Mouse (Mus musculus) midbrain, postnatal 0 days (tissue): Measurements from ENCODE around the gene B3gnt8. TPM values are rescaled to one million over a fixed set of nuclear protein-coding genes. Genes with fewer than 3 reads are reported as not detected.

Experiments
- ATAC-seq: fragments of 200-750 bp; cut with Nextera tagmentation; 2 replicates; pipeline ENCODE4 v1.8.0; 2017; ENCODE audit warnings: moderate number of reproducible peaks, mild to moderate bottlenecking, moderate TSS enrichment, moderate library complexity; ENCODE audit not compliant: low FRiP score
- DNase-seq: peaks from one replicate; pipeline ENCODE4 v3.0.0-alpha.2; 2015; ENCODE audit warnings: low spot score
- H3K27ac ChIP-seq: fragments of 300-500 bp; sonication (generic); 2 replicates; pipeline ENCODE4 v1.5.1; 2014; ENCODE audit warnings: low read depth, mild to moderate bottlenecking, low read length, mixed read lengths
- H3K27me3 ChIP-seq: fragments of 300-500 bp; sonication (generic); 2 replicates; pipeline ENCODE4 v1.6.1; 2014; ENCODE audit warnings: low read length, control low read depth, mixed read lengths; ENCODE audit not compliant: insufficient read depth
- H3K36me3 ChIP-seq: fragments of 300-500 bp; sonication (generic); 2 replicates; pipeline ENCODE4 v1.6.1; 2014; ENCODE audit warnings: low read length, control low read depth, mixed read lengths; ENCODE audit not compliant: insufficient read depth
- H3K4me1 ChIP-seq: fragments of 300-500 bp; sonication (generic); 2 replicates; pipeline ENCODE4 v1.6.1; 2014; ENCODE audit warnings: mild to moderate bottlenecking, control low read depth, antibody characterized with exemption, low read length, mixed read lengths; ENCODE audit not compliant: insufficient read depth
- H3K4me2 ChIP-seq: fragments of 300-500 bp; sonication (generic); 2 replicates; pipeline ENCODE4 v1.6.1; 2014; ENCODE audit warnings: low read depth, mild to moderate bottlenecking, low read length, mixed read lengths; ENCODE audit not compliant: poor library complexity, severe bottlenecking
- H3K4me3 ChIP-seq: fragments of 300-500 bp; sonication (generic); 2 replicates; pipeline ENCODE4 v1.5.1; 2014; ENCODE audit warnings: low read depth, mild to moderate bottlenecking, low read length, moderate library complexity
- H3K9ac ChIP-seq: fragments of 300-500 bp; sonication (generic); replicated peaks from 2 replicates; pipeline ENCODE4 v1.6.1; 2014; ENCODE audit warnings: mild to moderate bottlenecking, low read length, moderate library complexity, mixed read lengths; ENCODE audit not compliant: poor library complexity, severe bottlenecking
- H3K9me3 ChIP-seq: fragments of 300-500 bp; sonication (generic); 2 replicates; pipeline ENCODE4 v1.6.1; 2016; ENCODE audit warnings: low read length, control low read depth
- CTCF ChIP-seq: IDR thresholded peaks from 2 replicates; pipeline ENCODE4 v1.5.1; 2016; ENCODE audit warnings: antibody characterized with exemption, mild to moderate bottlenecking
- WGBS: fragments of 180-500 bp; shearing (Covaris S2); extraction: QIAGEN DNeasy Blood & Tissue Kit; methylation state at CpG from one replicate; pipeline ENCODE4 v1.1.7; 2014; 5-methylcytosine and 5-hydroxymethylcytosine counted together
- polyA plus RNA-seq: library from polyadenylated mRNA; unstranded; fragments of >200 nt; fragmentation: Nextera tagmentation; extraction: Ambion mirVana; gene quantifications from 2 replicates; pipeline ENCODE4 v1.2.1, GENCODE M21; 2015
- total RNA-seq: library from RNA; depleted of rRNA; stranded (reverse); fragments of >200 nt; gene quantifications from 2 replicates; pipeline ENCODE4 v1.2.3, GENCODE M21; 2014

The B3gnt8 gene
- total and polyA plus RNA-seq, 2 experiments from 2014 or later: 0.62 to 1.4 TPM

DNA sequence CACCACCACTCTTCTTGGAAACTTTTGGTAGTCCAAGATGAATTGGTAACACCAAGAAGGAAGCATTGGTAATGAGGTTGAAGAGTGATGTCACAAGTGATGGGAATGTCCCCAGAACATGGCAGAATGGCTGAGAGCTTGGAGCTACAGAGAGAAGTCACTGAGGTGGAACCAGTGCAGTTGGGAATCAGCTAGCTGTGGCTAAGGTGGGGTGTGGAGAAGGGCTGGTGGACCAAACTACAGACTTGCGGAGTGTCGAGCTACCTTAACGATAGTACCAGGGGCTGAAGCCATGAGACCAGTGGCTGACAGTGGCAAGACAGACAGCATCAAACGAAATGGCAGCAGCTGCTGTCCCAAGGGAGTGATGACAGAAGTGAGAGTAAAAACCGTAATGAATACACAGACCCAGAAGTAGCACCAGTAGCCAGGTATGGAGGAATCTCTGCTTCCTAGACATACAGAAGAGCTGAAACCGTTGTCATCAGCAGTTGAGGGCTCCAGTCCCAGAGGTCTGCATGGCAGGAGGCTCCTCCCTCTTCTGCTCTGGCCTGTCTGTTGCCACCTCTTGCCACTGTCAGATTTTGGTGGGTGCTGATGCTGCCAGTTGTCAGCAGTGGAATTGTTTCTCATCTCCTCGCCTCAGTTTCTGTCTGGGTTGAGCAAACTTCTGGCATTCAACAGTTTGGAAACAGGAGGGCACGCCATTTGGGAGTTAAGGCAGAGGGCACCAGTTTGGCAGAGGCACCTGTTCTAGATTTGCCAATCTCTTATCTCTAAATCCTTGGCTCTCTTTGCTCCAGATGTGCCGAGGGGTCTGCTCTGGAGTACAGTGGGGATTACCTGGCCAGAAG lies 40.9 kb upstream of the B3gnt8 start:
- Histone ChIP-seq H3K9ac (no peak overlapping the region), H3K9me3 (no peaks in the 10 kb centered on the region), H3K27ac (no peak overlapping the region), H3K4me1 (no peaks in the 10 kb centered on the region), H3K27me3 (no peaks in the 10 kb centered on the region), H3K4me3 (no peak overlapping the region), H3K36me3 (no peaks in the 10 kb centered on the region), H3K4me2 (no peak overlapping the region)
- TF ChIP-seq CTCF: no peak
- 83% methylated on average over 9 of the region's 9 CpGs for WGBS
- no peak for ATAC-seq
- DNase-seq: no peak

DNA sequence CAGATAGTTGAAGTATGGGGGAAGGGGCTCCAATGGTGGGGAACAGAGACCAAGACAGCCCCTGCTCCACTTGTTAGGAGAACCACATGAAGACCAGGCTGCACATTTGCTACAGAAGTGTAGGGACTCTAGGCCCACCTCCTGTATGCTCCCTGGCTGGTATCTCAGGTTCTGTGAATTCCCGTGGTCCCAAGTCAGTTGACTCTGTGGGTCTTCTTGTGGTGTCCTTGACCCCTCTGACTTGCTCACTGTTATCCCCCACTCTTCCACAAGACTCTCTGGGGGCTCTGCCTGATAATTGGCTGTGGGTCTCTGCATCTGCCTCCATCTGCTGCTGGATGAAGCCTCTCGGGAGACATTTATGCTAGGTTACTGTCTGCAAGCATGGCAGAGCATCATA lies 35.2 kb upstream of the B3gnt8 start:
- Histone ChIP-seq H3K4me1 (no peaks in the 10 kb centered on the region), H3K9me3 (no peaks in the 10 kb centered on the region), H3K9ac (no peak overlapping the region), H3K36me3 (no peaks in the 10 kb centered on the region), H3K27me3 (no peaks in the 10 kb centered on the region), H3K27ac (no peak overlapping the region), H3K4me2 (no peak overlapping the region), H3K4me3 (no peak overlapping the region)
- ATAC-seq (no peak), DNase-seq (no peak)
- WGBS: 90% methylated on average over 2 of the region's 2 CpGs
- no peak for TF ChIP-seq CTCF

DNA sequence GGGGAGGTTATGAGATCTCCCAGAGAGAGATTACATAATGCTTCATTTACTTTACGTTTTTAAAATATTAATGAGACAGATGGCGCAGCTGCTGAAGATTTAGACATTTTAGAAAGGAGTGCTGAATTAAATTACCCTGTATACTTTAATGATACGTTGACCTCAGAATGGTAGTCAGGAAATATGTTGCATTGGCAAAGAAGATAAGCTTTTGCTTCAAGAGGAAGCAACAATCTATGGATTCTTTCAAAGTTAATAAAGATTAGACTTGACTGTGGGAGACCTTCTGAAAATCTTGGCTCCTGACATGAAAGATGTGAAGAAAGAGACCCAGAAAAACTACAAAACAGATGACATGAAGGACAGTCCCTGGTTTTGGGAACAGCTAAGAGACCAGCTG lies 32.6 kb upstream of the B3gnt8 start:
- no peak for DNase-seq
- ATAC-seq: no peak
- no peaks in the 10 kb centered on the region for H3K9me3 ChIP-seq
- no peak overlapping the region for H3K4me3 ChIP-seq
- no peaks in the 10 kb centered on the region for H3K27me3 ChIP-seq
- H3K4me1 ChIP-seq: no peaks in the 10 kb centered on the region
- 64% methylated on average over 3 of the region's 3 CpGs for WGBS
- H3K9ac ChIP-seq: no peak overlapping the region
- H3K36me3 ChIP-seq: no peaks in the 10 kb centered on the region
- H3K27ac ChIP-seq: no peak overlapping the region
- TF ChIP-seq CTCF: no peak
- no peak overlapping the region for H3K4me2 ChIP-seq

DNA sequence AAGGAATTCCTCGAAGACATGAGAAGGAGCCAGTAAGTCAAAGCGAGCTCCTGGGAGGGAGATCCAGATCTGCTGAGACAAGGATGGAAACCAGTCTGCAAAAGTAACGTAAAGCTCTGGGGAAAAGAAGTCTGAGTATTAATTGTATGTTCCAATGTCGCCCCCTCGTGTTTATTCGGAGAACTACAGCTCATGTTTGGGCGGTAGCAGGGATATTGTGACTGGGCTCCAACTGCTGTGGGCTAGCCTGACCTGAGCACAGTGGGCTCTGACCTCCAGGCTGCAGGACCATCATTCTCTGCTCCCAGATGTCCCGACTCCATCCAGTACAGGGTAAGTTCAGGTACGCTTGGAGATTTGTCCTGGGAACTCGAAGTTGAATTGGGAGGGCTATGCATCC lies 26.8 kb upstream of the B3gnt8 start:
- 13% methylated on average over 10 of the region's 10 CpGs for WGBS
- Histone ChIP-seq H3K4me1 (no peaks in the 10 kb centered on the region), H3K36me3 (no peaks in the 10 kb centered on the region), H3K4me3 (no peak overlapping the region), H3K9me3 (no peaks in the 10 kb centered on the region), H3K9ac (no peak overlapping the region), H3K27me3 (no peaks in the 10 kb centered on the region), H3K4me2 (no peak overlapping the region), H3K27ac (no peak overlapping the region)
- ATAC-seq (no peak; the same call in 1 of the 2 replicates), DNase-seq (peak; percentile 82)
- peak; percentile 92 for TF ChIP-seq CTCF

DNA sequence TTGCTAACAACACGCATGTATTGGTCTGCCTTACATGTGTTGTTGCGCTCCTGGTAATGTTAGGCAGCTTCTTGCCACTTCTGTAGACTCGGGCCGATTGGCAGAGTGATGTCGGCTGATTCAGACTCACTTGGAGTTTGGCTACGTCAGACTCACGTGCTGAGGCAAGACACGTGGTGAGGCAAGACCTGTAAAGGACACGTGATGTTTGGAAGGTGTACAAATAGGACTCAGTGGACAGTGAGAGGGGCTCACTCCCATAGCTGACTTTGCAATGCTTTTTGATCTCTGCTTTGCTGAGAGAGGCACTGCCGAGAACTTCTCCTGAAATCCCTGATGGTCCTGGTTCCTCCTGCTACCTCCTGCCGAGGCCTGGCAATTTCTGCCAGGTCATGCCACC lies 25.8 kb upstream of the B3gnt8 start:
- Histone ChIP-seq H3K4me1 (no peaks in the 10 kb centered on the region), H3K36me3 (no peaks in the 10 kb centered on the region), H3K9me3 (no peaks in the 10 kb centered on the region), H3K4me3 (no peak overlapping the region), H3K27ac (no peak overlapping the region), H3K27me3 (no peaks in the 10 kb centered on the region), H3K9ac (no peak overlapping the region), H3K4me2 (no peak overlapping the region)
- no peak for TF ChIP-seq CTCF
- 86% methylated on average over 11 of the region's 11 CpGs for WGBS
- no peak for DNase-seq
- no peak for ATAC-seq

DNA sequence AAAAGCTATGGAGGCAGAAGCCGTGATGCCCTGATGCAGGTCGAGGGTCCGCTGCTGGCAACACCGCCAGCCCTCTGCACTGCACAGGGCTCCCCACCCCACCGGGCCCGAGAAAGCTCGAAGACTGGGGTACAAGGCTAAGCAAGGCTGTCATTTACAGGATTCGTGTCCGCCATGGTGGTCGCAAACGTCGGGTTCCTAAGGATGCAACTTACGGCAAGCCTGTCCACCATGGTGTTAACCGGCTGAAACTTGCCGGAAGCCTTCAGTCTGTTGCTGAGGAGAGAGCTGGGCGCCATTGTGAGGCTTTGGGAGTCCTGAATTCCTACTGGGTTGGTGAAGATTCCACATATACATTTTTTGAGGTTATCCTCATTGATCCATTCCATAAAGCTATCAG lies 25.1 kb upstream of the B3gnt8 start:
- no peak overlapping the region for H3K27ac ChIP-seq
- DNase-seq (no peak), ATAC-seq (no peak)
- no peaks in the 10 kb centered on the region for H3K36me3 ChIP-seq
- no peaks in the 10 kb centered on the region for H3K27me3 ChIP-seq
- no peak overlapping the region for H3K4me2 ChIP-seq
- no peaks in the 10 kb centered on the region for H3K4me1 ChIP-seq
- H3K9ac ChIP-seq: no peak overlapping the region
- no peak overlapping the region for H3K4me3 ChIP-seq
- WGBS: 93% methylated on average over 16 of the region's 16 CpGs
- no peak for TF ChIP-seq CTCF
- H3K9me3 ChIP-seq: no peaks in the 10 kb centered on the region
